Mouse (Mus musculus) midbrain, embryonic 12.5 days (tissue): Measurements from ENCODE around the gene Tiam1. TPM values are rescaled to one million over a fixed set of nuclear protein-coding genes. Genes with fewer than 3 reads are reported as not detected.

Experiments used
- ATAC-seq: fragments of 200-750 bp; cut with Nextera tagmentation; 2 replicates; pipeline ENCODE4 v1.8.0; 2017; ENCODE audit warnings: low read depth, moderate TSS enrichment, moderate library complexity; ENCODE audit not compliant: low FRiP score
- H3K27ac ChIP-seq: fragments of 300-500 bp; sonication (generic); replicated peaks from 2 replicates; pipeline ENCODE4 v1.5.1; 2016; ENCODE audit warnings: mild to moderate bottlenecking
- H3K27me3 ChIP-seq: fragments of 300-500 bp; sonication (generic); 2 replicates; pipeline ENCODE4 v1.6.1; 2016; ENCODE audit warnings: mild to moderate bottlenecking
- H3K36me3 ChIP-seq: fragments of 300-500 bp; sonication (generic); 2 replicates; pipeline ENCODE4 v1.6.1; 2016
- H3K4me1 ChIP-seq: fragments of 300-500 bp; sonication (generic); 2 replicates; pipeline ENCODE4 v1.6.1; 2016
- H3K4me2 ChIP-seq: fragments of 300-500 bp; sonication (generic); replicated peaks from 2 replicates; pipeline ENCODE4 v1.6.1; 2016; ENCODE audit warnings: mild to moderate bottlenecking, moderate library complexity
- H3K4me3 ChIP-seq: fragments of 300-500 bp; sonication (generic); 2 replicates; pipeline ENCODE4 v1.5.1; 2016; ENCODE audit warnings: mild to moderate bottlenecking
- H3K9ac ChIP-seq: fragments of 300-500 bp; sonication (generic); replicated peaks from 2 replicates; pipeline ENCODE4 v1.6.1; 2016; ENCODE audit warnings: mild to moderate bottlenecking, moderate library complexity
- H3K9me3 ChIP-seq: fragments of 300-500 bp; sonication (generic); 2 replicates; pipeline ENCODE4 v1.6.1; 2016; ENCODE audit warnings: mild to moderate bottlenecking
- WGBS: fragments of 180-500 bp; shearing (Covaris S2); methylation state at CpG from one replicate; pipeline ENCODE4 v1.1.7; 2016; 5-methylcytosine and 5-hydroxymethylcytosine counted together
- polyA plus RNA-seq: library from polyadenylated mRNA; unstranded; fragments of >200 nt; fragmentation: Nextera tagmentation; extraction: Ambion mirVana; gene quantifications from 2 replicates; pipeline ENCODE4 v1.2.1, GENCODE M21; 2016

Gene Tiam1
- polyA plus RNA-seq, 1 experiment from 2014 or later = 23.8 TPM

- WGBS = under 1% methylated on average over 33 of the region's 33 CpGs
- H3K27me3 ChIP-seq = peaks cover 19% of the 10 kb centered on the region
- no peaks in the 10 kb centered on the region for H3K36me3 ChIP-seq
- peak overlapping the region; percentile 49 for H3K9ac ChIP-seq
- no peak overlapping the region for H3K27ac ChIP-seq
- H3K4me2 ChIP-seq = peak overlapping the region; percentile 69
- H3K4me1 ChIP-seq = peaks cover 23% of the 10 kb centered on the region
- H3K9me3 ChIP-seq = no peaks in the 10 kb centered on the region
- peak overlapping the region; percentile 39 for H3K4me3 ChIP-seq
- ATAC-seq = peak; percentile 68
Observed at GRCm38 (mm10) chr16:89960186-89960878, 183.2 kb downstream of the Tiam1 start.

DNA sequence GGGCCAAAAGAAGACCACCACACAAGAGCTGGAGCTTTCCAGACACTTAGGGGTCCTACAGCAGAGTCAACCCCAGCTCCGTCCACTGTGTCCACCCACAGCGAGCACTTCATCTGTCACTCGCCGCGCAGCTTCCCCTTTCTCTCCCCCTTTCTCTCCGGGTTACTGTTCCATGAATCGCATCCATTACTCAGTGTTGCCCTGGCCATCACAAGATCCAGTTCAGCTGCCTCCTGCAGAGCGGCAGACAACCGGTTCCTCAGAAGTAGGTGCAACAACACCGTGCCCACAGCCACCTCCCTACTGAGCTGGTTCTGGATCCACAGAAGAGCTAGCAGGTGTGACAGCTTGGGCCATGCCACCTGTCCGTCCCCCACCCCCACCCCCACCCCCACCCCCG lies 184.6 kb downstream of the Tiam1 start:
- Histone ChIP-seq H3K9me3 (no peaks in the 10 kb centered on the region), H3K4me1 (peaks cover 23% of the 10 kb centered on the region), H3K4me3 (no peak overlapping the region), H3K27me3 (peaks cover 19% of the 10 kb centered on the region), H3K4me2 (0 out of 2 replicates have a peak overlapping the region, but pooled peaks have one; percentile 9), H3K36me3 (0 out of 2 replicates have a peak, but pooled peaks cover 3% of the 10 kb centered on the region), H3K9ac (no peak overlapping the region), H3K27ac (no peak overlapping the region)
- ATAC-seq = no peak
- WGBS = 44% methylated on average over 12 of the region's 12 CpGs

DNA sequence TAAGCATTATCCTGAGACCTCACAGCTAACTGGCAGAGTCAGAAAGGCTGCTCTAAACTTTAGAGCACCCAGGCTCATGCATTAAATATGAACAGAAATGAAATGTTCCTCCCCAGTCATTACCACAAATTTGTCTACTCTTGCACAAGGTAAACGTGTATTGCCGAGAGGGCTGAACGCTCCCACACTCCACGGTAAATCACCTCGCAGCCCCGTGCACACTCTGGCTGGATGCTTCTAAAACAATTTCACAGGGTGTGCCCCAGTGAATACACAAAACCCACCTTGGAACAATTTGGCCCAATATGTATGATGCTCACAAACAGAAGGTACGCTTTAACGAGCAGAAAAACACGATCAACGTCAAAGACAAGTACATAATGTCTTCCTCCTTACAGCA lies 185.5 kb downstream of the Tiam1 start:
- ATAC-seq = no peak
- Histone ChIP-seq H3K4me2 (no peak overlapping the region), H3K4me3 (no peak overlapping the region), H3K27ac (no peak overlapping the region), H3K27me3 (peaks cover 19% of the 10 kb centered on the region), H3K9me3 (no peaks in the 10 kb centered on the region), H3K36me3 (0 out of 2 replicates have a peak, but pooled peaks cover 3% of the 10 kb centered on the region), H3K9ac (no peak overlapping the region), H3K4me1 (peaks cover 23% of the 10 kb centered on the region)
- WGBS = 79% methylated on average over 10 of the region's 10 CpGs

GRCm38 (mm10) chr16:89954525-89954924 lies 189.0 kb downstream of the Tiam1 start:
- peaks cover 10% of the 10 kb centered on the region for H3K27me3 ChIP-seq
- no peak overlapping the region for H3K27ac ChIP-seq
- H3K9me3 ChIP-seq = no peaks in the 10 kb centered on the region
- peaks cover 6% of the 10 kb centered on the region for H3K4me1 ChIP-seq
- no peak overlapping the region for H3K4me3 ChIP-seq
- 0 out of 2 replicates have a peak, but pooled peaks cover 3% of the 10 kb centered on the region for H3K36me3 ChIP-seq
- H3K9ac ChIP-seq = no peak overlapping the region
- no peak for ATAC-seq
- WGBS = 70% methylated on average over 8 of the region's 8 CpGs
- H3K4me2 ChIP-seq = no peak overlapping the region

GRCm38 (mm10) chr16:89954114-89954513 lies 189.5 kb downstream of the Tiam1 start:
- 88% methylated on average over 1 of the region's 1 CpGs for WGBS
- H3K4me3 ChIP-seq = no peak overlapping the region
- H3K9ac ChIP-seq = no peak overlapping the region
- H3K27me3 ChIP-seq = peaks cover 6% of the 10 kb centered on the region; the same call in 1 of the 2 replicates
- ATAC-seq = no peak
- no peaks in the 10 kb centered on the region for H3K9me3 ChIP-seq
- 0 out of 2 replicates have a peak, but pooled peaks cover 3% of the 10 kb centered on the region for H3K36me3 ChIP-seq
- no peak overlapping the region for H3K4me2 ChIP-seq
- peaks cover 4% of the 10 kb centered on the region for H3K4me1 ChIP-seq
- H3K27ac ChIP-seq = no peak overlapping the region

DNA sequence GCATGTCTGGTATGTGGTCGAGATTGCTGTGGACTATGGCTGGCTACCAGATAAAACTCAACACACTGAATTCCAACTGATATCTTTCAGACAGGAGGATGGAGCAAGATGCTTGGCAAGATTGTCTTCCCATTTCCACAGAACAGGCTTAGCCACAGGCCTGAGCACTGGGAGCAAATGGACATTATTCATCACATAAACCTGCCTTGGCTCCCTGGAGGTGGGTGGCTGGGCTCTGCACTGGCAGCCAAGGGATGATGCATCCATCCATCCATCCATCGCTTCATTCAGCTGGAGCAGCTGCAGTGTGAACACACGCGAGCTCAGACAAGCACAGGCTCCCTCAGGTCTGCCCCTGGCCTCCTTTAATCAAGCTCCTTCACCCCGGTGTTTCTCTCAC lies 190.7 kb downstream of the Tiam1 start:
- Histone ChIP-seq H3K9me3 (no peaks in the 10 kb centered on the region), H3K27ac (no peak overlapping the region), H3K4me3 (no peak overlapping the region), H3K4me1 (no peaks in the 10 kb centered on the region), H3K4me2 (no peak overlapping the region), H3K27me3 (0 out of 2 replicates have a peak, but pooled peaks cover 3% of the 10 kb centered on the region), H3K36me3 (0 out of 2 replicates have a peak, but pooled peaks cover 3% of the 10 kb centered on the region), H3K9ac (no peak overlapping the region)
- WGBS = 89% methylated on average over 5 of the region's 5 CpGs
- ATAC-seq = no peak

GRCm38 (mm10) chr16:89950754-89951153 lies 192.8 kb downstream of the Tiam1 start:
- peak; percentile 19; the same call in 1 of the 2 replicates for ATAC-seq
- H3K27ac ChIP-seq = no peak overlapping the region
- no peak overlapping the region for H3K4me2 ChIP-seq
- H3K27me3 ChIP-seq = no peaks in the 10 kb centered on the region
- H3K4me3 ChIP-seq = no peak overlapping the region
- whole genome bisulfite sequencing = 88% methylated on average over 8 of the region's 8 CpGs
- H3K36me3 ChIP-seq = 0 out of 2 replicates have a peak, but pooled peaks cover 3% of the 10 kb centered on the region
- no peaks in the 10 kb centered on the region for H3K9me3 ChIP-seq
- H3K4me1 ChIP-seq = no peaks in the 10 kb centered on the region
- H3K9ac ChIP-seq = no peak overlapping the region

GRCm38 (mm10) chr16:89950251-89950650 lies 193.3 kb downstream of the Tiam1 start:
- H3K27ac ChIP-seq = no peak overlapping the region
- H3K4me2 ChIP-seq = no peak overlapping the region
- 0 out of 2 replicates have a peak, but pooled peaks cover 2% of the 10 kb centered on the region for H3K36me3 ChIP-seq
- H3K27me3 ChIP-seq = no peaks in the 10 kb centered on the region
- no peak overlapping the region for H3K4me3 ChIP-seq
- WGBS = 90% methylated on average over 6 of the region's 6 CpGs
- H3K9me3 ChIP-seq = no peaks in the 10 kb centered on the region
- no peak overlapping the region for H3K9ac ChIP-seq
- no peak for ATAC-seq
- peaks cover 4% of the 10 kb centered on the region for H3K4me1 ChIP-seq

- WGBS = 100% methylated on average over 1 of the region's 1 CpGs
- Histone ChIP-seq H3K9ac (no peak overlapping the region), H3K4me3 (no peak overlapping the region), H3K36me3 (no peaks in the 10 kb centered on the region), H3K4me1 (peaks cover 26% of the 10 kb centered on the region), H3K9me3 (no peaks in the 10 kb centered on the region), H3K27me3 (peaks cover 4% of the 10 kb centered on the region; the same call in 1 of the 2 replicates), H3K27ac (no peak overlapping the region), H3K4me2 (no peak overlapping the region)
- ATAC-seq = no peak
Observed at GRCm38 (mm10) chr16:89948040-89948439, 195.5 kb downstream of the Tiam1 start.

DNA sequence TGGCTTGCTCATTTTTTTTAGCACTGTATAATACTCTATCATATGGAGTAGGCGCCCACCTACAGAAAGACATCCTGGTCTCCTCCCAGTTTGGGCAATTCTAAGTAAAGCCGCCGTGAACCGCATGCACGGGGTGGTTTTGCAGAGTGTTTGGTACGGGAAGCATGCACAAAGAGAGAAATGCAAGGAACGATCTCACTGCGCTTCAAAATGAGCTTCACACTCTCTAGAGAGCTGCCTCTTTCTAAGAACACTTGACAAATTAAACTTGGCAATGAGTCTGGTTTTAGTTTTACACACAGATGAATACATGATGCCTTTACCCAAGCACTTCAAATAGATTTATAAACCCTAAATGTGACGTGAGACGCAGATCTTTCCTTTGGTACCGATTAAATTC lies 196.8 kb downstream of the Tiam1 start:
- H3K27me3 ChIP-seq = peaks cover 4% of the 10 kb centered on the region; the same call in 1 of the 2 replicates
- H3K4me1 ChIP-seq = peaks cover 32% of the 10 kb centered on the region
- H3K9me3 ChIP-seq = no peaks in the 10 kb centered on the region
- H3K4me2 ChIP-seq = no peak overlapping the region
- H3K9ac ChIP-seq = no peak overlapping the region
- ATAC-seq = no peak
- WGBS = 91% methylated on average over 11 of the region's 11 CpGs
- H3K27ac ChIP-seq = no peak overlapping the region
- H3K4me3 ChIP-seq = no peak overlapping the region
- H3K36me3 ChIP-seq = no peaks in the 10 kb centered on the region

GRCm38 (mm10) chr16:89944604-89945283 lies 198.8 kb downstream of the Tiam1 start:
- peaks cover 4% of the 10 kb centered on the region for H3K27me3 ChIP-seq
- 0 out of 2 replicates have a peak overlapping the region, but pooled peaks have one; percentile 11 for H3K9ac ChIP-seq
- ATAC-seq = peak; percentile 41; the same call in 1 of the 2 replicates
- H3K4me2 ChIP-seq = peak overlapping the region; percentile 37
- H3K4me1 ChIP-seq = peaks cover 32% of the 10 kb centered on the region
- 0 out of 2 replicates have a peak, but pooled peaks cover 10% of the 10 kb centered on the region for H3K9me3 ChIP-seq
- peak overlapping the region; percentile 63 for H3K27ac ChIP-seq
- H3K4me3 ChIP-seq = no peak overlapping the region
- 24% methylated on average over 19 of the region's 19 CpGs for WGBS
- H3K36me3 ChIP-seq = no peaks in the 10 kb centered on the region

- 0 out of 2 replicates have a peak, but pooled peaks cover 10% of the 10 kb centered on the region for H3K9me3 ChIP-seq
- H3K9ac ChIP-seq = peak overlapping the region; percentile 39; the same call in 1 of the 2 replicates
- peak overlapping the region; percentile 63 for H3K27ac ChIP-seq
- ATAC-seq = peak; percentile 76
- H3K36me3 ChIP-seq = no peaks in the 10 kb centered on the region
- H3K4me3 ChIP-seq = no peak overlapping the region
- H3K27me3 ChIP-seq = peaks cover 4% of the 10 kb centered on the region
- peak overlapping the region; percentile 37 for H3K4me2 ChIP-seq
- H3K4me1 ChIP-seq = peaks cover 32% of the 10 kb centered on the region
- WGBS = 5% methylated on average over 6 of the region's 6 CpGs
Observed at GRCm38 (mm10) chr16:89944050-89944449, 199.5 kb downstream of the Tiam1 start.
